Mouse (Mus musculus) olfactory bulb, adult 2 months (tissue): ENCODE measurements around the gene Ddrgk1. TPM values are rescaled to one million over a fixed set of nuclear protein-coding genes. Genes with fewer than 3 reads are reported as not detected.
"Not testable (repeated sequence)": the region's sequence is repeated elsewhere in the genome, so short reads cannot be mapped to it uniquely, and the experiment has no call there.

Experiments
- H3K27ac ChIP-seq: fragments of 200-500 bp; 2 replicates; pipeline ENCODE4 v1.5.1; 2012; ENCODE audit warnings: low read depth, low read length; ENCODE audit not compliant: insufficient read depth
- H3K4me1 ChIP-seq: fragments of 200-500 bp; 2 replicates; pipeline ENCODE4 v1.6.1; 2012; ENCODE audit warnings: low read length; ENCODE audit not compliant: control insufficient read depth, insufficient read depth
- H3K4me3 ChIP-seq: fragments of 200-500 bp; 2 replicates; pipeline ENCODE4 v1.5.1; 2012; ENCODE audit warnings: mild to moderate bottlenecking, low read depth, low read length, moderate library complexity; ENCODE audit not compliant: insufficient read depth
- CTCF ChIP-seq: fragments of 200-500 bp; IDR thresholded peaks from 2 replicates; pipeline ENCODE4 v1.5.1; 2012; ENCODE audit warnings: low read depth, mild to moderate bottlenecking, low read length, moderate library complexity; ENCODE audit not compliant: insufficient read depth
- POLR2A ChIP-seq: fragments of 200-500 bp; IDR thresholded peaks from 2 replicates; pipeline ENCODE4 v1.6.1; 2012; ENCODE audit warnings: mild to moderate bottlenecking, low read depth, low read length, moderate library complexity; ENCODE audit not compliant: insufficient read depth
- WGBS: fragments of 180-500 bp; shearing (Covaris S2); methylation state at CpG from one replicate; pipeline ENCODE4 v1.1.7; 2018; 5-methylcytosine and 5-hydroxymethylcytosine counted together
- polyA plus RNA-seq: library from polyadenylated mRNA; stranded (reverse); fragments of >200 nt; gene quantifications from 2 replicates; pipeline ENCODE4 v1.2.4, GENCODE M21; 2012; ENCODE audit warnings: low replicate concordance; ENCODE audit not compliant: missing spikeins, insufficient read depth, insufficient read length

The Ddrgk1 gene
- polyA plus RNA-seq, 1 experiment, result not detected

- Histone ChIP-seq H3K4me3 (no peak overlapping the region), H3K4me1 (peaks cover 17% of the 10 kb centered on the region), H3K27ac (peak overlapping the region; percentile 76)
- no peak for TF ChIP-seq CTCF
- WGBS, result 65% methylated on average over 6 of the region's 6 CpGs
Observed at GRCm38 (mm10) chr2:130657541-130657940, 6.9 kb downstream of the Ddrgk1 start.

DNA sequence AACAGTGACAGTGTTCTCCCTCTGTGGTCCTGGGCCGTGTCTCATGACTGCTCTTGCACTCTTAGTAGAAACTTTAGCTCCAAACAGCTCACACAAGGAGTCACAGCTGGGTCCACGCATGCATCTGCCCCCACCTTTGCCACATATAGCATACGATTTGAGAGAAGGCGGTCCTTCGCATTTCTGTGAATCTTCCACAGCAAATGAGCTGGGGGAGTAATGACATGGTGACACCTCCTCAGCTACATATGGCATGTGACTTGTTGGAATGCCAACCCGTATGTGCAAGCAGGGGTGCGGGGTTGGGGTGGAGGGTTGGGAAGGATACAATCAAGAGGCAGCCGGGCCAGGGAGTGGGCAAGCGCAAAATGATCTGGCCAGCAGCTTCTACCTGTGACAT is 7.9 kb downstream of the Ddrgk1 start:
- WGBS, result 77% methylated on average over 9 of the region's 9 CpGs
- TF ChIP-seq POLR2A, result no peak
- TF ChIP-seq CTCF, result no peak
- peak overlapping the region; percentile 76 for H3K27ac ChIP-seq
- H3K4me3 ChIP-seq, result no peak overlapping the region
- peaks cover 12% of the 10 kb centered on the region for H3K4me1 ChIP-seq

DNA sequence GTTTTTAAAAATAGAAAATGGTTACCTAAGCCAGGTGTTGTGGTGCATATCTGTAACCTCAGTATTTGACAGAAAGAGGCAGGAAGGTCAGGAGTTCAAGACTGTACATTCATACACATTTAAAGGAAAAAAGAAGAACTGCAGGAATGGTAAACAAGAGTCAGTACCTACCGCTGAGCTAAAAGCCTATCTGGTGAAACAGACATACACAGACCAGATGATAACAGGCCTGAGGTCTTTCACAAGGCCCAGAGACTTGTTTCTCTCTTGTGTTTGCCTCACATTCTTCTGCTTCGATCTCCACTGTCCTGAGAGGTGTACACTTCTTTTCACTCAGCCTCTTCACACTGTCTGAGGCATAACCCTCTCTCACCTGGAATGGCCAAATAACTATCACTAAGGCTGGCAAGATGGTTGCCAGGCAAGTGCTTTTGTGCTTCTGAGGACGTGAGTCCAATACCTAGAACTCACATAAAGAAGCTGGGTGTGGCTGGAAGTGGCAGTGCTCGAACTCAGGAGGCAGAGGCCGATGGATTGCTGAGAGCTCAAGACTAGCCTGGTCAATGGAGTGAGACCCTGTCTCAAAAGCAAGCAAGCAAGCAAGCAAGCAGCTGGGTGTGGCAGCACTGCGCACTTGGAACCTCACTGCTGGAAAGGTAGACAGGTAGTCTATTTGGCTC is 8.7 kb downstream of the Ddrgk1 start:
- no peak overlapping the region for H3K27ac ChIP-seq
- WGBS, result 91% methylated on average over 6 of the region's 6 CpGs
- no peak for TF ChIP-seq CTCF
- TF ChIP-seq POLR2A, result no peak
- H3K4me1 ChIP-seq, result peaks cover 11% of the 10 kb centered on the region
- H3K4me3 ChIP-seq, result no peak overlapping the region

DNA sequence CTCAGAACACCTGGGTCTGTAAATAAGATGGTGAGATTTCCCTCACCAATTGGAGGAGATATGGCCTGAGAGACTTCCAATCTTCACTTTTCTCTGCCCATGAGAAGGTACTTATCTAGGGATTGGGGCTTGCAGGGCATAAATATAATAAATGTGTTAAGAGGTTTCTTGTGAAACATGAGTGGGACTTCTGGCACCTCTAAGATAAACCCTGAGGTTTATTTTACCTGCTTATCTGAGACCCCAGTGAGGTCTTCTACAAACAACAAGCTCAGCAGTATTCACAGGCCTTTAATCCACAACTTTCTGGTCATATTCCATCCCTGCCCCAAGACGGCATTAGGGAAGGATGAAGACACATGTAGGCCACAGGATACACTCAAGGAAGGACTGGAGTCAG is 10.7 kb downstream of the Ddrgk1 start:
- Histone ChIP-seq H3K4me1 (peaks cover 11% of the 10 kb centered on the region), H3K27ac (no peak overlapping the region), H3K4me3 (no peak overlapping the region)
- no peak for TF ChIP-seq CTCF
- no peak for TF ChIP-seq POLR2A
- WGBS, result 97% methylated on average over 1 of the region's 1 CpGs

- Histone ChIP-seq H3K4me1 (peaks cover 11% of the 10 kb centered on the region), H3K27ac (no peak overlapping the region), H3K4me3 (no peak overlapping the region)
- TF ChIP-seq POLR2A, result no peak
- 100% methylated on average over 2 of the region's 2 CpGs for WGBS
Observed at GRCm38 (mm10) chr2:130653303-130653702, 11.2 kb downstream of the Ddrgk1 start.

- H3K4me1 ChIP-seq, H3K4me3 ChIP-seq, H3K27ac ChIP-seq: not testable (repeated sequence)
- 85% methylated on average over 6 of the region's 6 CpGs for WGBS
Observed at GRCm38 (mm10) chr2:130649028-130649427, 15.4 kb downstream of the Ddrgk1 start.

- 81% methylated on average over 4 of the region's 4 CpGs for WGBS
Observed at GRCm38 (mm10) chr2:130645198-130645597, 19.3 kb downstream of the Ddrgk1 start.

DNA sequence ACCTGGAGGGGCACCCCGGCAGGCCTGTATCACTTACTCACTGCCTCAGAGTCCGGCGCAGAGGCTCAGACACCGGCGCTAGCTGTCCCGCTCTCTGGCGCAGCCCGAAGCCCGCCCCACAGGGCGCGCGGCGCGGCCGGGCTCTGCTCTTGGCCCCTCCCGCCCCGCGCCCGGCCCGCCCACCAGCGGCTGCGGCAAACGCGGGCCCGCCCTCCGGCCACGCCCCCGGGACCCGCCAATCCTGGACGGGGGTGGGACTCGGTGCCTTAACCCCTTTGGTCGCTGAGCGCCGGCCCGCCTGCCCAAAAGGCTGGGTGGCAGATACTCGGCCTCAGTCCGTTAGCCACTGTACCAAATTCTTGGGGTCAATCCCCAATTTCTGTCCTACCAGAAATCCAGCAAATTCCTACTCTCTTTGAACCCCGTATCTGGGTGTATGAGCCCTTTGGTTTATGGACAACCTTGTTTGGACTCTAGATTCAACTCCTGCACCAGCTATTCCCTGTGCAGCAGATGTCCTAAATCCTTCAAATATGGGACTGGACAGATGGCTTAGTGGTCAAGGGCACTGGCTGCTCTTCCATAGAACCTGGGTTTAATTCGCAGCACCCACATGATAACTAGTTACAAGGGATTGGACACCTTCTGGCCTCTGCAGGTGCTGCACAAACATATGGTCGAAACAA is 21.6 kb downstream of the Ddrgk1 start, which contains the start of gene Lzts3:
TSS of gene Lzts3 (minus strand) at position 120 of the 686 bp plus-strand sequence.
- 0 out of 2 replicates have a peak within 1 kb of the TSS, but pooled peaks have one; percentile 13 for H3K27ac ChIP-seq
- TF ChIP-seq POLR2A (peak; percentile 76), CTCF (no peak)
- WGBS, result 3% methylated on average over 40 of the region's 40 CpGs
- H3K4me1 ChIP-seq, result peaks cover 9% of the 10 kb centered on the region
- H3K4me3 ChIP-seq, result peak within 1 kb of the TSS; percentile 87

More at GRCm38 (mm10) chr2:130645198-130645597, 19.3 kb downstream of the Ddrgk1 start:
- Histone ChIP-seq H3K4me3 (no peak overlapping the region), H3K4me1 (peaks cover 5% of the 10 kb centered on the region), H3K27ac (no peak overlapping the region)
- no peak for TF ChIP-seq CTCF
- no peak for TF ChIP-seq POLR2A

- no peak for TF ChIP-seq POLR2A
- no peak for TF ChIP-seq CTCF
- peak overlapping the region; percentile 87 for H3K4me3 ChIP-seq
- H3K4me1 ChIP-seq, result peaks cover 10% of the 10 kb centered on the region
- 0% methylated on average over 27 of the region's 27 CpGs for WGBS
- 0 out of 2 replicates have a peak overlapping the region, but pooled peaks have one; percentile 4 for H3K27ac ChIP-seq
Observed at GRCm38 (mm10) chr2:130642197-130642660, 22.2 kb downstream of the Ddrgk1 start.
